Mouse (Mus musculus) right cerebral cortex, postnatal 25 days (tissue): ENCODE results near the gene Znrd1as.

Experiments
- DNase-seq: peaks from one replicate; pipeline ENCODE4 v3.0.0; 2022

Gene Znrd1as

DNA sequence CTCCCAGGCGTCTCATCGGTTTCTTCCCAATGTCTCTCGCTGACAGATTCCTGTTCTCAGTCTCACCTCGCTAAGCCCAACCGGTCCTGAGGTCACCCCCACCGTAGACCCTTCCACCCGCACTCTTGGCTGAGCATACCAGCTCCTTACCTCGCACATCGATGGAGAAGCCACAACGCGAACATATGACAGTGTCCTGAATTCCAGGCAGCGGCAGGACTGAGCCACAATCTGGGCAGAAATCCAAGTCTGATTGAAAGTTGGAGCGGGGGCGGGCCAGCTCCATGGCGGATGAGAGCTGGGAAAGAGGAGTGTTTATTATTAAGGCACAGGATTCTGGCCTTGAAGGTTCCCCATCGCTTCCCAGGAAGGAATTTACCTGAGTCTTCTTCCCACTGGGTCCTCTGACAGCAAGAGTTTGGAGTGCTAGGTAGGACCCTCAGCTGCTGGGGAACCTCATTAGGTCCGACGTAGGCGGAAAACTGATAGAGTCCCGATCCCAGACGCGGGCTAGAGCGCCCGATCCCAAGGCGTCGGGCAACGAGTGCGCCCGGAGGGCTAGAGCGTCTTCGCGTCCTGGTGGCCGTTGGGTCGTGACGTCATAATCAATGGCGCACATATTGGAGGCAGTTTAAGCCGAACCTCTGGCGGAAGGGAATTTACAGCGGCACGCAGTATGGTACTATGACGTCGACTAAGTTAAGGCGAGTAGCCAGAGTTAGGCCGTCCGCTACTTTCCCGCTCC is at the start of gene Znrd1as, which contains the start of gene Znrd1:
TSS of gene Znrd1as (plus strand) at position 594 of the 745 bp plus-strand sequence.
TSS of gene Znrd1 (minus strand) at position 561 of the 745 bp plus-strand sequence.
- peak; percentile 94 for DNase-seq

GRCm38 (mm10) chr17:36909802-36910201 is 48.6 kb upstream of the Znrd1as start:
- no peak for DNase-seq

DNA sequence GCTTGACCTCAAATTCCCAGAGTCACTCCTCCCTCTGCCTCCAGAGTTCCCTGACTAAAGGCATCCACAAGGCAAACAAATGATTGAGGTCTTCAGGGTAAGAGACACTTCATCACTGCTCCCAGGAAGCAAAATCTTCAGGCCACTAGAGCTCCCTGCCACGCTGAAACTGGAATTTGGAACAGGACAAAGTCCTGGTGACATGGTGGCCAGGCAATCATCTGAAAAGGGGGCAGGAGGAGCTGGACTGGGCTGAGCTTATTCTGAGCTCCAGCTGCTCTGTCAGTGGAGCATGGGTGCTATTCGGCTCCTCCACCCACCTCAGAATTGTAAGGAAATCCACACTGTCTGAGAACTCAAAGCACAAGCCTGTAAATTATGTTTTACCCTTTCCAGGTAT is 46.4 kb upstream of the Znrd1as start:
- no peak for DNase-seq

DNA sequence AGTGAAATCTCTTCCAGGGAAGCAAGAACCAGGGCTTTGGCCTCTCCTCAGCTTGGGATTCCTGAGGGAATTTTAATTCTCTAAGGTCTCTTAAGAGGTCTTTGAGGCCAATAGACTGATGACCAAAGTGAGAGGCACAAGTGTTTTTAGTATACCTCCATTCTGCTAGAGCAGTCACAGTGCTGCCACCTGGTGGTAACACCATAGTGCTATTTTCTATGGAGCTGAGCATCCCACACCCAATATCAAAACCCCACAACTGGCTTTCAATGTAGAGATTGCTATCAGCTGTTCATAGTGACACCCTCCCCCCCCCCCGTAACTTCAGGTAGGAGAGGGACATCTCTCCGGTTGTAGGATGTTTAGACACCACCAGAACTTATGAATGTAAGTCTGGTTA is 44.3 kb upstream of the Znrd1as start:
- DNase-seq: peak; percentile 53

DNA sequence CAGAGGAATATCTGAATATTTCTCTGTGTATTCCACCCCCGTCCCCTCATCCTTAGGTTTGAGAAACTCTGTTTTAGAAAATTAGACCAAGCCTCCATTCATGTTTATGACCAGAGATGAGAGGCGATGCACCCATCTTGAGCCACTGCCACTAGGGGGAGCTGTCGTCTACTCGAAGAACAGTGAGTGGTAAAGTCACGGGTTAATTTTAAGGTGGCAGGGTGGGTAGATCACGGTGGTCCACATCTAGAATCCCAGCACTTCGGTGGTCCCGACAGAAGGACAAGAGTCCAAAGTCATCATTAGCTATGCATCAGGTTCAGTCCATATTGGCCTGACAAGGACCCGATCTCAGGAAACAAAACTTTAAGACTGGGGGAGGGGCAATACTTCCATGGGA is 43.3 kb upstream of the Znrd1as start:
- peak; percentile 43 for DNase-seq

- no peak for DNase-seq
Measured at GRCm38 (mm10) chr17:36920239-36920638, 38.2 kb upstream of the Znrd1as start.

GRCm38 (mm10) chr17:36922715-36923114 is 35.7 kb upstream of the Znrd1as start:
- no peak for DNase-seq

DNA sequence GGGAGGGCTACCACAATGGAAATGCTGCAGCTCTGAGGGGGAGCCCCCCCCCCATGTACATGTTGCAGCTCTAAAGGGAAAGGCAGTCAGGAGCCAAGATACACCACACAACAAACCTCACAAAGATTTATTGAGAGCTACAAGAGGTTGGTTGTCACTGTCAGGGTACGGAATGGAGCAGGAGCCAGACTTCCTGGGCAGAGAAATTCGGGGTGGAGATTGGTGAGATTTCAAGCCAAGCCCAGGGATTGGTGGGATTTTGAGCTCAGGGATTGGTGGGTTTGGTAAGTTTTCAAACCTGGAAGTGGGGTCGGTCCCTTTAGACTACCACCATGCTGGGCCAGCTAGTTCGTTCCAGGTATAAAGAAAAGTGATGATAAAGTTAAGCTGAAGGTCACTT is 34.9 kb upstream of the Znrd1as start:
- no peak for DNase-seq

DNA sequence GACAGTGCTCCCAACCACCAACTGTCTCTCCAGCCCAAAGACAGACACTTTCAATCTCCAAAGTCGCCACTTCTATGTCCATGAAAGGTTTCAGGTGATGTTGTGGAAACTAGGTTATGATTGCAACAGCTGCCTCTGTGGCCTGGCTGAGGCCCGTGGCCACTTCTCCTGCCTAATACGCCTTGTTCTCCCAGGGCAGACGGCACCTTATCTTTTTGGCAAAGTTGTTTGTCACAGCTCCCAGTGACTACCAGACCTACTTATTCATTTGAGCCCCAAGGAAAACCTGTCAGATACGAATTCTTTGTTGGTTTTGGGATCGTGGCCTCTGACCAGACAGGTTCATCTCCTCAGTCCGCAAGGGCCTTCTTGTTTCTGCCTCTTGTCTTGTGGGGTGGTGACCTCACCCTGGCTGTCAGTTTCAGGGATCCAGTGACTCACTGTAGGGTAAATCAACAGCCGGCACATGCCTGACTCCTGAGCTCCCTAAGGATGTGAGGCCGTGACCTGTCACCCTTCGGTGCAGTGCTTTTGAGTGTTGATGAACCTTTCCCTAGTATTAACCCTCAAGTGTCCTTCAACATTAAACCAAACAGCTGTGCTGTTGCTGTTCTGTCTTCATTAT is 30.8 kb upstream of the Znrd1as start:
- DNase-seq: no peak

DNA sequence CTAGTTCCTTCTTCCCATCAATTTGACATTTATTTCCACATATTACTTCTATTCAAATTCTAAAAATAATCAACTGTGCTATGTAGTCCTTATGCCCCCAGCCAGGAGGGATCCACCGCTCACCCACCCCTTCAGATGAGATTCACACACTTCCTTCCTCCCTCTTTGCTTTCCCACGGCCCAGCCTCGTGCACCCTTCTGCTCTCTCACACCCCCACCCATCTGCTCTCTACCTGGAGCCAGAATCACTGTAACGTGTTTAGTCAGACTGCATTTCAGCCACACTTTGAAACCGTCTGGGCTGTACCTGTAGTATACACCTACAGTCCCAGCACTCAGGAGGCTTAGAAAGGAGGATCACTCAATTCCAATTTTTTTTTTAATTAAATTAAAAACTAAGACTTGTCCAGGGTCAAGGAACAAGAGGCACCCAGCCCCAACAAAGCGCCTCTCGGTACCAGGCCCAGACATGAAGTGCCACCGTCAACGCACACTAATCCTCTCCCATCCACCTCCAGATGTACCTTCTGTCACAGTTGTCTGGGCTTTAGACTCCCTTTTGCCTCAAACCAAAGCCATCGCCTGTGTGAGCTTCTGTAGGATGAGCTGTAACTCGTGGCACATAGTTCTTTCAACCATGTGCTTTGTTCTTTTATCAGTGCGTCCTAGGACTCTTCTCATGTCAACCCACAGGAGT is 29.0 kb upstream of the Znrd1as start:
- DNase-seq: peak; percentile 36

DNA sequence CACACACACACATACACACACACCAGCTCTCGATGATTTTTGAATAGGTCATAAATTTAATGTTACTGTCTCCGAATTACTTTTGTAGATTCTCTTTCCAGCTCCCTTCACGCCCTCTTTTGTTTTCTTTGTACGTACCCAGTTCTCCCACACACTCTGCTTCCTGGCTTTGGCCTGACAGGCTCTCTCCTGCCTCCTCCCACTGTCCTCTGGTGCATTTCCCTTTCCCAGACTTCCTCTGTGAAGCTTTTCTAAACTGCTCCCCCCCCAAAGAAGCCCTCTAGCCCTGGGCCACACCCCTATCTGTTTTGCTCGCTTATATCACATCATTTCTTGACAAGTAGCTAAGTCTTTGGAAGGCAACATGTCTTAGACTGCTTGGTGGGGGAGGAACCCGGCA is 28.2 kb upstream of the Znrd1as start:
- no peak for DNase-seq

DNA sequence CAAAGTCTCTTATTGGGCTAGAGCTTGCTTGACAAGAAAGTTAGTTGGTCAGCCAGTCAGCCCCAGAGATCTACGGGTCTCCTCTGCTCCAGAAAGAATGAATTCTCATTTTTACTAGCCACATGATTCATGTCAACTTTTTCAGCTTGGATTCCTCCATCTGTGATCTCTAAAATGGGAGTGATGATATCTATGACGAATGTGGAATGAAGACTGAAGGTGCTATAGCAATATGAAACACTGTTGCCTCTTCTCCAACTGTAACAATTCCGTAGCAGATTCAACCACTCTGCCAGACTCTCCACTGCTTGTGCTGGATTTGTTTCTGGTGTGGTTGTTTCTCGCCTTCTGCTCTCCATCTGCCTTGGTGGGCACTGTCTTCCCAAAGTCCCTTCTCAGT is 27.3 kb upstream of the Znrd1as start:
- no peak for DNase-seq

GRCm38 (mm10) chr17:36931806-36932205 is 26.6 kb upstream of the Znrd1as start:
- no peak for DNase-seq

- no peak for DNase-seq
Measured at GRCm38 (mm10) chr17:36938056-36938455, 20.3 kb upstream of the Znrd1as start.

DNA sequence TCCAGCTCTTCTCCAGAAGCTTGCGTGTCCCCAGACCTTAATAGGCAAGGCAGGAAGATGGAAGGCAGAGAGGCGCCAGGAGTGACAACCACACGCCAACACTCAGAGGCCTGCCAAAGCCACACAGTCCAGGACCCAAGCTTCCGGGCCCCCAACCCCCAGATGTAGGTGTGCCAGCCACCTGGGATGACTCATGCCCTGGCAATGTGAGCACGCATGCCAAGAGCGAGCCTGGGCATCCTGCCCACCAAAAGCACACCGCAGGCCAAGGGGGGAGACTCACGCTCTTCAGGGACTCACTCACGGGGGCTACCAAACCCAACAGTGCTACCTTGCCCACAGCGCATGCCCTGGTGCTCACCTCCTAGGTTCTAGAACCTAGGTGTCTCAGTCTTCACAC is 16.0 kb upstream of the Znrd1as start:
- peak; percentile 72 for DNase-seq

DNA sequence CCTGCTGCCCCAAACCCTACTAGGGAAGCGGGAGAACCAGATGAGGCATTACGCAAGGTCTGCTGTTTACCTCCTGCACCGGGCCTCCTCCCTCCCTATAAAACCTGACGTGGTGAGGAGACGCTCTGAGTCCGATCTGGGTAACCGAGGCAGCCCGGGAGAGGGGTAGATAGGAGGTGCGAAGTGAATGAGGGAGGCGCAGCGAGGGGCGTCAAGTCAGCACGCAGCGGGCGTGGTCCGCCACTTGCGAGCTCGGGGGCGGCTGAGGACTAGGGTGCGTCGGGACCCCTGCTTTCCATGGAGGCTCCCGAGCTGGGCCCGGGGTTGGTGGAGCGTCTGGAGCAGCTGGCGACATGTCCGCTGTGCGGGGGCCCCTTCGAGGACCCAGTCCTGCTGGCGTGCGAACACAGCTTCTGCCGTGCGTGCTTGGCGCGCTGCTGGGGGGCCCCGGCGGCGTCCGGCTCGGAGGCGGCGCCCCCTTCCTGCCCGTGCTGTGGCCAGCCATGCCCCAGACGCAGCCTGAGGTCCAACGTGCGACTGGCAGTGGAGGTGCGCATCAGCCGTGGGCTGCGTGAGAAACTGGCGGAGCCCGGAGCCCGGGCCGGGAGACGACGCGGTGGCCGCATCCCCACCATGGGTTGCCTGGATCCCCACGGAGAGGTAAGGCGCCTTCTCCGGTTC is 15.5 kb upstream of the Znrd1as start, which contains the start of gene Rnf39:
TSS of gene Rnf39 (plus strand) at position 128 of the 681 bp plus-strand sequence.
- DNase-seq: peak; percentile 53

DNA sequence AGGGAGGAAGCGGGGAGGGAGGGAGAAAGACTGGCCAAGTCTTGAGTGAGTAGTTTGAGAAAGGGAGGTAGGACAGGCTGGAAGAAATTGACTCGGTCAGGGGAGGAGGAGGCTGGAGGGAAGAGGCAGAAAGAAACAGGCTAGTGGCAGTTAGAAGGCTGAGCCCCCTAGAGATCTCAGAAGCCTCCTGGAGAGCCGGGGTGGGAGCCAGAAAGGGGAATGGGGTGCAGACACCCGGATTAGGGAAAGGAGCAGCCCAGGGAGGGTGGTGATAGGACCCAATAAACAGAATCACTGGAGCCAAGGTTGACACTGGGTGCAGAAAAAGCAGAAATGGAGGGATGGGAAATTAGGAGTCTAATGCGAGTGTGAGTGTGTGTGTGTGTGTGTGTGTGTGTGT is 14.7 kb upstream of the Znrd1as start:
- no peak for DNase-seq

DNA sequence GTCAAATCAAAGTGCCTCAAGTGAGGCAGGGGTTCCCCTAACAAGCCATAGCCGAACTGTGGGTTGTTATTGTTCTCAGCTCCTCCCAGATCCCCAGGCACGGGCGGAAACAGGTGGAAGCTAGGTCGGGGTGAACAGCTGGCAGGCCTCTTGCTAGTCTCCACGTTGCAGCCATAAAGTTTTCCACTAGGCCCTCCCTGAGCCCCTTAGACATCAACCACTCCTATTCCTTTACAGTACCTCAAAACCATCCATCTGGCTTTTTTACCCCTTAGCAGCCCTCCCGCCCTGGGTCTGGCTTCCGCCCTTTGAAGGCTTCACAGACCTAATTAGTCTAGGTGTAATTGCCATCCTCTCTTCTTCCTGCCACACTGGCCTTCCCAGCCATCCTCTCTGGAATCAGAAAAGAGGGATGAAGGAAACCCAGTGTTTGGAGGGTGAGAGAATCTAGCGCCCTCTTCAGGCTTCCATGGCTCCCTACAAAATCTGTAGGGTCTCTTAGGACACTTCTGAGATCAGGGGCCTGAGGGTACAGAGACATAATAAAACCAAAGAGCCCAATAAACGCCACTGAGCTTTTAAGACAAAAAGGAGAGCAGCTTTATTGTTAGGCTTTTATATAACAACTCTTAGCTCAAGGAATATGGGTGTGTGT is 14.1 kb upstream of the Znrd1as start:
- DNase-seq: no peak

DNA sequence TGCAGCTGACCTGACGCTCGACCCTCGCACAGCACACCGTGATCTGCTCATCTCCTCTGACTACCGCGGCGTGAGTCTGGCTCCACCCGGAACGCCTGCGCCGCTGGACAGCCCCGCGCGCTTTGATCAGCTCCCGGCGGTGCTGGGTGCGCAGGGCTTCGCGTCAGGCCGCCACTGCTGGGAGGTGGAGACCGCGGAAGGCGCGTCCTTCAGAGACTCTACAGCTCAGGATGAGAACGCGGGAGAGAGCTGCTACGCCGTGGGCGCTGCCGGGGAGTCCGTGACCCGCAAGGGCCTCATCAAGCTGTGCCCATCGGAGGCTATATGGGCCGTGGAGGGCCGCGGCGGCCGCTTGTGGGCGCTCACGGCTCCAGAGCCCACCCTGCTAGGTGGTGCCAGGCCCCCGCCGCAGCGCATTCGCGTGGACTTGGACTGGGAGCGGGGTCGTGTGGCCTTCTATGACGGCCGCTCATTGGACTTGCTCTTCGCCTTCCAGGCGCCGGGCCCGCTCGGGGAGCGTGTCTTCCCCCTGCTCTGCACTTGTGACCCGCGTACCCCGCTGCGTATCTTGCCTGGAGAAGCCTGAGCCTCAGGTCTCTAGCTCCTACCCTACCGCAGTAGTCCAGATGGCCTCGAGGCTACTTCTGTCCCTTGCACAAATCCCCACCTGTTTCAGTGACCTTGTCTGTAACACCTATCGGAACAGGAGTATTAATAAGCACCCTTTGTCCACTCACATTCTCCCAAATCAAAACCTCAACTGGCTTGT is 11.2 kb upstream of the Znrd1as start:
- DNase-seq: peak; percentile 71

DNA sequence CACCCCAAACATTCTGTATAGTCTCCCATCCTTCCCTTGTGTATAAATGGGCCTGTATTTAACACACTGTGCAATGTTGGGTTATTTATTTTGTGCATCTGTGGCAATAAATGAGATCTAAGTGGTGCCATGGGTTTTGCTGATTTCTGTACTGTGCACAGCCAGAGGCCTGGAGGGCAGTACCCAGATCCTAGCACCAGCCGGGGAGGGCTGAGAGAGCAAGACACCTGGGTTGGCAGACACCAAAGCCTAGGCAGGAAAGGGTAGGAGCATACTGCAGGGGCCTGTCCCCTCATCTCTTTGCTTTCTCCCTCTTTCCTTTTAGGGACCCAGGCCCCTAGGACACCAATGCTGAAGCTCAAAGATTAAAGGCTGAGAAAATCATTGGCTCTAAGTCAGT is 10.1 kb upstream of the Znrd1as start:
- DNase-seq: no peak

DNA sequence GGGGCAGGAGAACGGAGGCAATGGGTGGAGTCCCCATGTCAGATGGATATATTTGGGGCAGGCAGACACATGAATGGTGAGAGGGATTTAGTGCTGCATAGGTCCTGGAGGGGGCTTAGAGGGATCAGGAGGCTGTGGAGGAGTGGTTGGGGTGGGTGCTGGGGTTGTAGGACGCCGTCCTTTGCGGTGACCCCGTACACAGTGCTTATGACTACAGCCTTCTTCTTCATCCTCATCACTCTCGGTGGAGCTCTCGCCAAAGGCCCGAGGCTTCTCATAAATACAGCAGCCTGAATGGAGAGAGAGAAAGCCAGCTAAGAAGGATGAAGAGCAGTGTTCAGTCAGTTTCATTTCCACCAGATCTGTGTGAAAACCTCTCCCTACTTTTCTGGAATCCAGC is 9.1 kb upstream of the Znrd1as start:
- no peak for DNase-seq
